Mouse (Mus musculus): Measurements from ENCODE around the gene Cdkn1a.

GRCm38 (mm10) chr17:29077786-29078509 is 12.8 kb upstream of the Cdkn1a start:
- no peak for TF ChIP-seq CTCF (IDR thresholded peaks at IDR 0.05; ENCODE audit: insufficient read depth, low read length)
- TF ChIP-seq POLR2A (IDR thresholded peaks at IDR 0.05; ENCODE audit: borderline replicate concordance, extremely low read depth, low read depth, low read length) = no peak; the same call in 1 of the 2 replicates
